Mouse (Mus musculus): ENCODE results near the gene Zdhhc19. TPM values are rescaled to one million over a fixed set of nuclear protein-coding genes. Genes with fewer than 3 reads are reported as not detected.

The Zdhhc19 gene
- polyA plus RNA-seq, 1 experiment: not detected

GRCm38 (mm10) chr16:32462950-32463349 is 33.1 kb upstream of the Zdhhc19 start:
- H3K36me3 ChIP-seq (ENCODE audit: control insufficient read depth, insufficient read depth): peaks cover 12% of the 10 kb centered on the region
- TF ChIP-seq USF1 (IDR thresholded peaks at IDR 0.05; ENCODE audit: low read depth): no peak
- TF ChIP-seq CEBPB (IDR thresholded peaks at IDR 0.05; ENCODE audit: low read depth): no peak
- TF ChIP-seq CTCF (IDR thresholded peaks at IDR 0.05; ENCODE audit: control insufficient read depth, insufficient read depth, insufficient read length): no peak
- no peak for TF ChIP-seq MYOG (IDR thresholded peaks at IDR 0.05; ENCODE audit: control insufficient read depth, extremely low read depth, insufficient read length)
- TF ChIP-seq FOSL1 (IDR thresholded peaks at IDR 0.05; ENCODE audit: insufficient read depth, low read length, poor library complexity, severe bottlenecking): no peak
- TF ChIP-seq MAX (IDR thresholded peaks at IDR 0.05): no peak
- no peak for TF ChIP-seq MYOD1 (IDR thresholded peaks at IDR 0.05; ENCODE audit: control insufficient read depth, insufficient read length, low read depth)

GRCm38 (mm10) chr16:32463426-32463825 is 32.6 kb upstream of the Zdhhc19 start:
- TF ChIP-seq CEBPB (IDR thresholded peaks at IDR 0.05; ENCODE audit: low read depth): no peak
- no peak for TF ChIP-seq MAX (IDR thresholded peaks at IDR 0.05)
- no peak for TF ChIP-seq MYOG (IDR thresholded peaks at IDR 0.05; ENCODE audit: control insufficient read depth, extremely low read depth, insufficient read length)
- TF ChIP-seq CTCF (IDR thresholded peaks at IDR 0.05; ENCODE audit: control insufficient read depth, insufficient read depth, insufficient read length): no peak
- TF ChIP-seq FOSL1 (IDR thresholded peaks at IDR 0.05; ENCODE audit: insufficient read depth, low read length, poor library complexity, severe bottlenecking): no peak
- no peak for TF ChIP-seq USF1 (IDR thresholded peaks at IDR 0.05; ENCODE audit: low read depth)
- no peak for TF ChIP-seq MYOD1 (IDR thresholded peaks at IDR 0.05; ENCODE audit: control insufficient read depth, insufficient read length, low read depth)

More at GRCm38 (mm10) chr16:32462950-32463349, 33.1 kb upstream of the Zdhhc19 start:
- Histone ChIP-seq H3K4me3 (ENCODE audit: insufficient read depth, poor library complexity, severe bottlenecking) (no peak overlapping the region), H3K27me3 (ENCODE audit: control insufficient read depth, insufficient read depth, insufficient read length) (no peaks in the 10 kb centered on the region), H3K79me3 (ENCODE audit: low read depth) (no peaks in the 10 kb centered on the region), H3ac (ENCODE audit: control insufficient read depth, insufficient read length, low read depth) (no peak overlapping the region), H3K79me2 (ENCODE audit: control insufficient read depth, insufficient read depth) (no peaks in the 10 kb centered on the region)

GRCm38 (mm10) chr16:32464908-32465307 is 31.2 kb upstream of the Zdhhc19 start:
- H3K36me3 ChIP-seq (ENCODE audit: control insufficient read depth, insufficient read depth): peaks cover 15% of the 10 kb centered on the region
- no peaks in the 10 kb centered on the region for H3K79me3 ChIP-seq (ENCODE audit: low read depth)
- no peaks in the 10 kb centered on the region for H3K79me2 ChIP-seq (ENCODE audit: control insufficient read depth, insufficient read depth)
- H3K4me3 ChIP-seq (ENCODE audit: insufficient read depth, poor library complexity, severe bottlenecking): no peak overlapping the region
- TF ChIP-seq FOSL1 (IDR thresholded peaks at IDR 0.05; ENCODE audit: insufficient read depth, low read length, poor library complexity, severe bottlenecking) (no peak), CTCF (IDR thresholded peaks at IDR 0.05; ENCODE audit: control insufficient read depth, insufficient read depth, insufficient read length) (no peak), CEBPB (IDR thresholded peaks at IDR 0.05; ENCODE audit: low read depth) (no peak), MAX (IDR thresholded peaks at IDR 0.05) (no peak), MYOG (IDR thresholded peaks at IDR 0.05; ENCODE audit: control insufficient read depth, extremely low read depth, insufficient read length) (no peak), MYOD1 (IDR thresholded peaks at IDR 0.05; ENCODE audit: control insufficient read depth, insufficient read length, low read depth) (no peak), USF1 (IDR thresholded peaks at IDR 0.05; ENCODE audit: low read depth) (no peak)
- no peak overlapping the region for H3ac ChIP-seq (ENCODE audit: control insufficient read depth, insufficient read length, low read depth)
- no peaks in the 10 kb centered on the region for H3K27me3 ChIP-seq (ENCODE audit: control insufficient read depth, insufficient read depth, insufficient read length)

More at GRCm38 (mm10) chr16:32463426-32463825, 32.6 kb upstream of the Zdhhc19 start:
- no peak overlapping the region for H3ac ChIP-seq (ENCODE audit: control insufficient read depth, insufficient read length, low read depth)
- no peak overlapping the region for H3K4me3 ChIP-seq (ENCODE audit: insufficient read depth, poor library complexity, severe bottlenecking)
- no peaks in the 10 kb centered on the region for H3K79me3 ChIP-seq (ENCODE audit: low read depth)
- no peaks in the 10 kb centered on the region for H3K27me3 ChIP-seq (ENCODE audit: control insufficient read depth, insufficient read depth, insufficient read length)
- peaks cover 15% of the 10 kb centered on the region for H3K36me3 ChIP-seq (ENCODE audit: control insufficient read depth, insufficient read depth)
- no peaks in the 10 kb centered on the region for H3K79me2 ChIP-seq (ENCODE audit: control insufficient read depth, insufficient read depth)

DNA sequence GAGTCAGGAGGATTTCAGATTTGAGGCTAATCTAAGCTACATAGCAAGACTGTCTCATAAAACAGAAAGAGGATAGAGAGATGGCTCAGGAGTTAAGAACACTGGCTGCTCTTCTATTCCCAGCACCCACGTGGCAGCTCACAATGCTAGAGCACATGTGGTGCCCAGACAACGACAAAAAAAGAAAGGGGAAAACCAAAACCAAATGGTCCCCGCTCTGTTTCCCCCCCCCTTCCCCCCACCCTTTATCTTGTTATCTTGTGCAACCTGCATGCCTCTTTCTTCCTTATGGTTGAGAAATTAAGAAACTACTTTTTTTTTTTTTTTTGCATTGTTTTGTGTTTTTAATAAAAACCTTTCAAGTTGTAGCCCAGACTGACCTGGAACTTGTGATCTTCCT is 27.6 kb upstream of the Zdhhc19 start:
- H3K36me3 ChIP-seq (ENCODE audit: control insufficient read depth, insufficient read depth): peaks cover 29% of the 10 kb centered on the region
- no peak for TF ChIP-seq MAX (IDR thresholded peaks at IDR 0.05)
- TF ChIP-seq MYOG (IDR thresholded peaks at IDR 0.05; ENCODE audit: control insufficient read depth, extremely low read depth, insufficient read length): no peak
- no peak for TF ChIP-seq CEBPB (IDR thresholded peaks at IDR 0.05; ENCODE audit: low read depth)
- TF ChIP-seq FOSL1 (IDR thresholded peaks at IDR 0.05; ENCODE audit: insufficient read depth, low read length, poor library complexity, severe bottlenecking): no peak
- TF ChIP-seq MYOD1 (IDR thresholded peaks at IDR 0.05; ENCODE audit: control insufficient read depth, insufficient read length, low read depth): no peak
- no peak for TF ChIP-seq USF1 (IDR thresholded peaks at IDR 0.05; ENCODE audit: low read depth)
- no peak for TF ChIP-seq CTCF (IDR thresholded peaks at IDR 0.05; ENCODE audit: control insufficient read depth, insufficient read depth, insufficient read length)
- H3K4me3 ChIP-seq (ENCODE audit: insufficient read depth, poor library complexity, severe bottlenecking): no peak overlapping the region
- H3K79me2 ChIP-seq (ENCODE audit: control insufficient read depth, insufficient read depth): no peaks in the 10 kb centered on the region
- H3K27me3 ChIP-seq (ENCODE audit: control insufficient read depth, insufficient read depth, insufficient read length): no peaks in the 10 kb centered on the region
- no peak overlapping the region for H3ac ChIP-seq (ENCODE audit: control insufficient read depth, insufficient read length, low read depth)
- H3K79me3 ChIP-seq (ENCODE audit: low read depth): no peaks in the 10 kb centered on the region

DNA sequence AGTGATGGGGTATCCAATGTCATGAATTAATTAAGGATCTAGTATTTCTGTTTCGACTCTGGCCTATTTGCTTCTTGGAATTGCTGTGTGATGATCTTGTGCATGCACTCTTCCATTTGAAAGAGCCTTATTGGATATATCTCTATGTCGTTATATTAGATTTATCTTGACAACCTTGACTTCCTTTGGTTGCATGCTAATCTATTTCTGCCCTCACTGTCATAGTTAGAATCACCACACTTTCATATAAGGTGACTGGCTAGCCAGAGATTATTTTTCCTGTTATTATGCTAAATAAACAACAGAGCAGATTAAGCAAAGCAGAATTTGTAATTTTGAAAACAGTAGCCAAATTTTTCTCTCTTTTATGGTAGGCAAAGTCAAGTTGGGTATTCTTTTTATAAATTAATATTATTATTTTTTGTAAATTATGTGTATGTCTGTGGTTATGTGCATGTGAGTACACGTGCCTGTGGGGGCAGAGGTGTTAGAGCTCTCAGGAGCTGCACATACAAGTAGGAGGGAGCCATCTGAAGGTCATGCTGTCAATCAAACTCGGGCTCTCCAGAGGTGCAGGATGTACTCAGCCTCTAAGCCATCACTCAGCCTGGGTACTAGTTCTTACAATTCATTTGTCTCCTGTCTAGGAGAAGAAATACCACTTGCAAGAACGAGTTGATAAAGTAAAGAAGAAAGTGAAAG is 26.5 kb upstream of the Zdhhc19 start:
- no peaks in the 10 kb centered on the region for H3K79me2 ChIP-seq (ENCODE audit: control insufficient read depth, insufficient read depth)
- TF ChIP-seq FOSL1 (IDR thresholded peaks at IDR 0.05; ENCODE audit: insufficient read depth, low read length, poor library complexity, severe bottlenecking): no peak
- TF ChIP-seq MYOD1 (IDR thresholded peaks at IDR 0.05; ENCODE audit: control insufficient read depth, insufficient read length, low read depth): no peak
- no peak overlapping the region for H3K4me3 ChIP-seq (ENCODE audit: insufficient read depth, poor library complexity, severe bottlenecking)
- no peaks in the 10 kb centered on the region for H3K79me3 ChIP-seq (ENCODE audit: low read depth)
- H3K27me3 ChIP-seq (ENCODE audit: control insufficient read depth, insufficient read depth, insufficient read length): no peaks in the 10 kb centered on the region
- H3K36me3 ChIP-seq (ENCODE audit: control insufficient read depth, insufficient read depth): peaks cover 29% of the 10 kb centered on the region
- H3ac ChIP-seq (ENCODE audit: control insufficient read depth, insufficient read length, low read depth): no peak overlapping the region
